Mouse (Mus musculus) heart, postnatal 25 days (tissue): ENCODE measurements around the gene Ovol2. TPM values are rescaled to one million over a fixed set of nuclear protein-coding genes. Genes with fewer than 3 reads are reported as not detected.
"Not testable (repeated sequence)": the region's sequence is repeated elsewhere in the genome, so short reads cannot be mapped to it uniquely, and the experiment has no call there.

Experiments
- DNase-seq: peaks from one replicate; pipeline ENCODE4 v3.0.0; 2022; ENCODE audit warnings: low spot score
- intact Hi-C: fragments of 180-260 bp; cut with DNase I; formaldehyde crosslinking; loops from one replicate; pipeline ENCODE4 v1.15.1; 2025
- total RNA-seq, 2 experiments: library from RNA; stranded (reverse); gene quantifications; 2 replicates each; pipeline ENCODE4 v1.2.3; 2021

Ovol2 gene
- total RNA-seq, result not detected

DNA sequence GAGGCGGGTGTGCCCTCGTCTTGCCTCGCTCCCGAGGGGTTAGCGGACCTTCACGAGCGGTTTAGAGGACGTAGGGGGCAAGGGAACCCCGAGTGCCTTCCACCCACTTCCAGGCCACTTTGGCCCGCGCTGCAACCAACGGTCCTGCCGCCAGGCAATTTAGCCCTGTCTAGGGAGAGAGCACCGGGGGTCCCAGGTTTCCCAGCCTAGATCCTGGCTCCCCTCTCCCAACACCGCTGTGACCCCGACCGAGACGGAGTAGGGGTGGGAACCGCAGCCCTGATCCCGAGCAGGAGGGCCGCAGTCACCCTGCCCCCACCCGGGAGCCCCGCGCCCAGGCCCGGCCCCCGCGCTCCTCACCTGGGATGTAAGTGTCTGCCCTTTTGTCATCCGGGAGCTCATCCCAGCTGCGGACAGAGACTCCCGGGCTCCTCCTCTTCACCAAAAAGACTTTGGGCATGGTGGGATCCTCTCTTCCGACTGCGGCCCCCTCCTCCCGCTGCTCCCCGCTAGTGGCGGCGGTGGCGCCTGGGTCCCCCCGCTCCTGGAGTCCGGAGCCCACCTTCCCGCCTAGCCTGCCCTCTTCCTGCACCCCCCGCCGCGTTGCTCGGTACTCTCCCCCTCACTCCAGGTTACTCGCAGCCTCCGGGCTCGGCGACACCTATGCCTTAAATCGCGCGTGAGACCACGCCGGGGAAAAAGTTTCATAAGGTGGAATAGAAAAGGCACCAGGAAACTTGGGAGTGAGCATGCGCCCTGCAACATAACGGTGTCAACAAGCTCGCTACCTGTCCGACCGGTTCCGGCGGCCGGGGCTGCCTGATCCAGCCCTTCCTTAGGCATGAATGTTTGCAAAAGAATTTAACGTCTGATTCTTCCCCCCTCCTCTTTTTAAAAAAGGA, at the start of gene Ovol2:
Gene Ovol2, minus strand, starts transcription at position 746 of the 902 bp plus-strand sequence.
- intact Hi-C loops, result no loop called here
- no peak for DNase-seq

DNA sequence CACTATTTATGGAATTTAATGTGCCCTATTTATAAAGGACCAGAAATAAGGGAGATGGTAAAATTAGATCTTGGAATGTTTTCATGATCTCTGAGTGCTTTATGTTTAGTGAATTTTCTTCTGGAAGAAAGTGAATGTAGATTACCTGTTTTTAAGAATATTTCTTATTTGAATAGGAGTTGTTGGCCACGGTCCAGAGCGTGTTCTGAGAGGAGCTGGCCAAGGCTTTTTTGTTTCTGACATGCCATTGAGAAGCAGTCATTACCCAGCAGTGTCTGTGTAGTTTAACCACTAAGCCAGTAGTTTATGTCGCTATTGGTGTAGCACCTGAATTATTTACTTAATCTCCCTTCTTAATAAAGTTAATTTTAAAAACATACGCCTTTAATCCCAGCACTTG, 49.8 kb upstream of the Ovol2 start:
- no peak for DNase-seq
- intact Hi-C loops, result no loop called here

DNA sequence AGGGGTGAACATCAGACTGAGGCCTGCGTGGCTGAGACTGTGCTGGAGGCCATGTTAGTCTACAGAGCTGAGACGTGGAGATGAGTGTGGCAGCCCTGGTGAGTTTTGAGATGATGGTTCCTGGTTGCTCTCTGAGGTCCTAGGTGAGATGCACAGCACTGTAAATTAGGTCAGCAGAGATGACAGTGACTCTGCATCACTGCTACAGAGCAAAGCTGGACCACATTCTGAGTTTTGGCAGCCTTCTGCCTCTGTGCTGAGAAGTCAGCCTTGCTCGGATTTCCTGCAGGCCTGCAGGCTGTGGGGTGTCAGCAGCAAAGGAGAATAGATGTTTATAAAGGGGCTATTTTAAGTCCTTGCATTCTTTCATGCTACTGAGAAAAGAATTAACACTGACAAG, 49.3 kb upstream of the Ovol2 start:
- DNase-seq, result no peak
- intact Hi-C loops, result no loop called here

DNA sequence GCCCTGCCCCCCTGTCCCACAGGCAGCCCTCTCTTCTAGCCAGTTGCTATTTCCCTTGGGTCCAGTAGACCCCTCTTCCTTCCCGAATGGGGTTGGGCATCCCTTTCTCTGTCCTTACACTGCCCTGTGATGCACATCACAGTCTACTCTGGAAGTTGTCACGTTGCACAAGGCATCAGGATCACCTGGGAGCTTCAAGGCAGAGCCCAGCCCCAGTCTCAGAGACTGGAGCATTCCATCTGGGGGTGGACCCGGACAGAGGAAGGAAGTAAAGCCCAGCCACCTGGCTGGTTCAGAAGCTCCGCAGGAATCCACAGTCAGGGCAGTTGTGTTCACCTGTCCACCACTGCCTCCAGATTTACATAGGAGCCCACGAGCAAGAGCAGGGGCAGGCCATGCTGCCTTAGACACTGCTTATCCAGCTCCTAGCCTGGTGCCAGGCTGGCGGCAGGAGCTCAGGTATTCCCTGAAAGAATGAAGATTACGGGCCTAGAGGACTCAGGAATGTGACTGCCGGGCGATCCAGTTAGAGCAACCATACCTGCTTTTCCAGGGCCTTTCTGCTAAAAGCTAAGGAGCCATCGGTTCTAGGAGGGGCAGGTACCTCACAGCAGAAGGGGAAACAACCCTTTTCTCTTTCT, 43.2 kb upstream of the Ovol2 start:
- intact Hi-C loops, result no loop called here

DNA sequence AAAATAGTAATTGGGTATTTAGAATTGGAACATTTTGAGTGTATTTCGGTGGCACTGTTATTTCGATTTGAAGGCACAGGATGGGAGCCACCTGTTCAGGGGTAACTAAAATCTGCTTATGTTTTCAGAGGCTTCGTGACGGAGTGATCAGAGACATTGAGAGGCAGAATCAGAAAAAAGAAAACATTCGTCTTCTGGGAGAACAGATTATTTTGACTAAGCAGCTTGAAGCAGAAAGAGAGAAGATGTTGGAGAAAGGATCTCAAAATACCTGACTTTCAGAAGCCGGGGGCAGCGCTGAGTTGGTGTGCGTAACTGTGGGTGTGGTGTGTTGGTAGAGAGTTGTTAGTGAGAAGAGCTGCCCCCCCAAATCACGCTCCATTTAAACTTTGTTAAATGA, 41.1 kb upstream of the Ovol2 start:
- no peak for DNase-seq
- intact Hi-C loops, result no loop called here

More for the DNA sequence above, 43.2 kb upstream of the Ovol2 start:
- DNase-seq, result no peak

DNA sequence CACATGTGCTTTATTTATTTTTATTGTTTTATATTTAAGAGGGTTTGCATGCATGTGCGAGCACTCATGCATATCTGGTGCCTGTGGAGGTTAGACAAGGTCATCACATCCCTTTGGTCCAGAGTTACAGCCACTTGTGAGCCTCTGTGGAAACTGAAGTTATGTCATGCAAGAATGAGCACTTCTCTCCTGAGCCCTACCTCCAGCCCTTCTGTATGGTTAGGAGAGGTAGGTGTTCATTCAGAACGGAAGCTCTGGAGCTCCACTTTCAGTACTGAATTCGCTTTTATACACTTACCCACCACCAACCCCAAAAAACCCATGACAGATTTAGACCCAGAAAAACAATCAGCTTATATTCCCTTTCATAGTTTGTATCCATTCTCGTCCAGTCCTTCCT, 39.6 kb upstream of the Ovol2 start:
- intact Hi-C loops, result loop anchor here (2.0 kb wide), 1 partner anchor 155 kb away; the partner anchor contains the start of genes Dzank1 and Polr3f
- no peak for DNase-seq

DNA sequence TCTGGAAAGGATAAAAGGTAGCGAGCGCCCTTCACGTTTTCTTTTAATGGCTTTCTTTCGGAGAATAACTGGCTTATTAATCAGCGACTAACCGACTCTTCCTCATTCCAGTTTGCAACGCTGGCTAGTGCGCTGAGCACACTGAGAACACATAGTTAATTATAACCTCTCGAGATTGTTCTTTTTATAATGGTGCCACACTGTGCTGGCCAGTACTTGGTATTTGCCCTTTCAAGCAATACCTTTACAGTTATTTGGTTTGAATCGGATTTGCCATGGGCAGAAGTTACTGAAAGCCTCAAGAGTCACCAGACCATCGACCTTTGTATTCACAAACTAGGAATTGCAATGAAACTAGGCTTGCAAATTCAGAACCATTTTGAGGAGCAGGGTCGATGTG, 37.6 kb upstream of the Ovol2 start:
- no peak for DNase-seq
- intact Hi-C loops, result loop anchor here (5.0 to 10.0 kb wide), 4 partner anchors 88 to 1305 kb away; partner anchors contain the start of genes Dstn, Mgme1, Snrpb2 and Snx5

DNA sequence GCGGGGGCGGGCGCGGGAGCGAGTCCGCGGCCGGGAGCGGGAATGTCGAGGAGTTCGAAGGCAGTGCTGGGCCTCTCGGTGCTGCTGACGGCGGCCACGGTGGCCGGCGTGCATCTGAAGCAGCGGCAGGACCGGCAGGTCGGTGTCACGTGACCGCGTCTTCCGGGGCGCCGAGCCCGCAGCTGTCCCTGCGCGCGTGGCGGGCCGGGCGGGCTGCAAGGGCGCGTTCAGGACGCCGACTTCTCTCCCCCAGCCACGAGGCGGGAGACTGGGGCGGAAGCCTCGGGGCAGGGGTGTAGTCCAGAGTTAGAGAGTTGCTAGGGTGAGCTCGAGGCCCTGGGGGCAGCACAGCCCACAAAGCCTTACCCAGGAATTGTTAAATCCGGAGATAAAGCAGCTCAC, 37.1 kb upstream of the Ovol2 start:
- no peak for DNase-seq
- intact Hi-C loops, result loop anchor here (5.0 to 10.0 kb wide), 4 partner anchors 88 to 1304 kb away; partner anchors contain the start of genes Dstn, Mgme1, Snrpb2 and Snx5

DNA sequence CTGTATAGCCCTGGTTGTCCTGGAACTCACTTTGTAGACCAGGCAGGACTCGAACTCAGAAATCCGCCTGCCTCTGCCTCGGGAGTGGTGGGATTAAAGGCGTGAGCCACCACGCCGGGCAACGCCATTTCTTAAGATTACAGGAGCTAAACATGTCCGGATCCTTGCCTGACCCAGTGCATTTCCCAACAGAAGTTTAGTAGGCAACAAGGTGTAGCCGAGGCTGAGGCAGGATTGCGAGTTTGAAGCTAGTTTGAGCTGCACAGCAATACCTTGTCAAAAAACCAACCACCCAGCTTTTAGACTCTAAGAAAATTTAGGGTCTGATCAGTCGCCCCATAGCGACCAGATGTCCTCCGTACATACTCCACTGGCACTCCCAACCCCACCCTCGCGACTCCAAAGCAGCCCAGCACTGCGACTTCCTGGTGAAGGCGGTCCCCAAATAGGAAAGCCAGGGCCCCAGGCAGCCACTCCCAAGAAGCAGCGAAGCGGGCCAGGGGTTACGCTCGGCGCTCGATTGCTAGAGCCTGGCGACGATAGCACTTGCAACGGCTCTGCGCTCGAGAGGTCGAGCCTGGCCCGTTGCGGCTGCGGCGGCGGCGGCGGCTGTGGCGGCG, 36.6 kb upstream of the Ovol2 start, which contains the start of the genes Kat14 and Pet117:
Gene Kat14, plus strand, starts transcription at position 584 of the 620 bp plus-strand sequence.
Gene Pet117, plus strand, starts transcription at position 597 of the 620 bp plus-strand sequence.
- DNase-seq, result peak; percentile 93
- intact Hi-C loops, result loop anchor here (5.0 to 10.0 kb wide), 4 partner anchors 89 to 1304 kb away; partner anchors contain the start of genes Dstn, Mgme1, Snrpb2 and Snx5

DNA sequence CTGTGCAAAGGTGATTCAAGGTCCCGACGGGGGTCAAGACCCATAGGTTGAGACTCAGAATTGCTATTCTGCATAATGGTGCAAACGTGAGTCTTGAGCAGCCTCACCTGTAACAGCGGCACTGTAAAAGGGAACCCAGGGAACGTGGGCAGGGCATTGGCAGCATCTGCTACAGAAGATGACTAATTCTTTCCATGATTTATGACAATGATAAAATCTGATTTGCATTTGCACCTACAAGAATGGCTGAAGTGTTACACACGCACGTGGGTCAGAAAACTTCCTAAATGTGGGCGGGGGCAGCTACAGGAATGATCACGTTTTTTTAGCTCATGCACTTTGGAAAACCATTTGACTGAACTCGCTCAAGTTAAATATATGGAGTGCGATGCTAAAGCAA, 20.9 kb upstream of the Ovol2 start:
- intact Hi-C loops, result no loop called here
- DNase-seq, result no peak

DNA sequence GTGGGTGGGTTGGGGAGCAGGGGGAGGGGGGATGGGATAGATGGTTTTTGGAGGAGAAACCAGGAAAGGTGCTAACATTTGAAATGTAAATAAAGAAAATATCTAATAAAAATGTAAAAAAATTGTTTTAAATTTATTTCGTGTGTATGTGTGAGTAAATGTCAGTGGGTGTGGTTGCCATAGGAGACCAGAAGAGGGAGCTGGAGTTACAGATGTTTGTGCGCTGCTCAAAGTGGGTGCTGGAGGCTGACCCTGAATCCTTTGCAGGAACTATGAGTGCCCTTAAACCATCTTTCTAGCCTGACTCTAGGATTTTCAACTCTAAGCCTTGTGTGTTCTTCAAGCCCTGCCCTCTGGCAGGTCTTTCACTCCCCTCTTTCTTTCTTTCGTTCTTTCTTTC, 16.6 kb upstream of the Ovol2 start:
- intact Hi-C loops, result loop anchor here (5.0 kb wide), 1 partner anchor 104 kb away; no protein-coding TSS in a partner anchor
- DNase-seq, result no peak

DNA sequence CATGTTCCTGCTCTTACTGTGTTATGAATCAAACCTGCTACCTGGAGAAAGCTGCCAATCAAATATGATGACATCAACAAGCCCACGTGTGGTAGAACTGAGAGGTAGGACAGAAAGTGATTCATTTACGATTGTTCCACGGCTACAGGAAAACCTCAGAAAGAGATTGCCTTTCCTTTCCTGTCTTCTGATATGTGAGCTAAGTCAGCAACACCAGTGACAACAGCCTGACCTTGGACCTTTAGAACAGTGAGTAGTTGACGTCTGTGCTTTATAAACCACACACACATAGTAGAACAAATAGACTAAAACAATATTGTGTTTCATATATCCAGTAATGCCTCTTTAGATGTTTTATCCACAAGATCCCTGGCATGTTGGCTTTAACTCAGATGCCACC, 11.2 kb upstream of the Ovol2 start:
- no peak for DNase-seq
- intact Hi-C loops, result no loop called here

DNA sequence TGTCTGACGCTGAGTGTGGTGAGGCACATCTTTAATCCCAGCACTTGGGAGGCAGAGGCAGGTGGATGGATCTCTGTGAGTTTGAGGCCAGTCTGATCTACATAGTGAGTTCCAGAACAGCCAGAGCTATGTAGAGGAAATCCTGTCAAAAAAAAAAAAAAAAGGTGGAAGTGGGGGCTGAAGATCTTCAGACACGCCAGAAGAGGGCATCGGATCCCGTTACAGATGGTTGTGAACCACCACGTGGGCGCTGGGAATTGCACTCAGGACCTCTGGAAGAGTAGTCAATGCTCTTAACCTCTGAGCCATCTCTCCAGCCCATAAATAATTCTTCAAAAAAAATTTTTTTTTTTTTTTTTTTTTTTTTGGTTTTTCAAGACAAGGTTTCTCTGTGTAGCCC, 6.2 kb upstream of the Ovol2 start:
- intact Hi-C loops, DNase-seq: not testable (repeated sequence)

DNA sequence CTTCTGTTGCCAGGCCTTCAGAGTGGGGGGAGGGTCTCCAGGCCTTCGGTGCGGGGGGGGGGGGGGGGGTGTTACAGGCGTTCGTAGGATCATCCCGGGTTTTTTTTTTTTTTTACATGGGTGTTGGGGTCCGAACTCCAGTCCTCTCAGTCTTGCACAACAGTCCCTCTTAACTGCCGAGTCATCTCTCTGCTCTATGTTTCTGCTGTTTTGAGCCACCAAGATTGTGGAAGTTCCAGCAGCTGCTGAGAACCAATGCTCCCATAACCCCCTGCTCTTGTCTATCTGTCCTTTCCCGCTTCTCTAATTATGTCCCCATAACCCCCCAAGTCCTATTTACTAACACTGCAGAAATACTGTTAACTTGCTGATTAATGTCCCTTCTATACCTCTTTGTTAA, 5.8 kb upstream of the Ovol2 start:
- intact Hi-C loops, result no loop called here
- no peak for DNase-seq

DNA sequence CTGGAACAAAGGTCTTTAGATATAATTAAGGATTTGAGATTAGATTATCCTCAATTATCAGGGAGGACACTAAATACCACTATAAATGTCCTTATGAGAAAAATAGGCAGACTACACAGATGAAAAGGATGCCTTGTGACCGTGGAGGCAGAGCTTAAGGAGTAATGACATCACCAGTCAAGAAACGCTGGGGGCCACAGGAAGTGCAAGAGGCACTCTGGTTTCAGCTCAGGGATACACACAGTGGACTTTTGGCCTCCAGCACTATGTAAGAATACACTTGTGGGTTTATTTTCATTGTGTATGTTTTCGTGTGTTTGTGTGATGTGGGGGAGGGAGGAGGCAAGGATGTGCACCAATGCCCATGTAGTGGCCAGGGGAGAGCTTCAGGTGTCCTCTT, 5.3 kb upstream of the Ovol2 start:
- intact Hi-C loops, result no loop called here
- no peak for DNase-seq

DNA sequence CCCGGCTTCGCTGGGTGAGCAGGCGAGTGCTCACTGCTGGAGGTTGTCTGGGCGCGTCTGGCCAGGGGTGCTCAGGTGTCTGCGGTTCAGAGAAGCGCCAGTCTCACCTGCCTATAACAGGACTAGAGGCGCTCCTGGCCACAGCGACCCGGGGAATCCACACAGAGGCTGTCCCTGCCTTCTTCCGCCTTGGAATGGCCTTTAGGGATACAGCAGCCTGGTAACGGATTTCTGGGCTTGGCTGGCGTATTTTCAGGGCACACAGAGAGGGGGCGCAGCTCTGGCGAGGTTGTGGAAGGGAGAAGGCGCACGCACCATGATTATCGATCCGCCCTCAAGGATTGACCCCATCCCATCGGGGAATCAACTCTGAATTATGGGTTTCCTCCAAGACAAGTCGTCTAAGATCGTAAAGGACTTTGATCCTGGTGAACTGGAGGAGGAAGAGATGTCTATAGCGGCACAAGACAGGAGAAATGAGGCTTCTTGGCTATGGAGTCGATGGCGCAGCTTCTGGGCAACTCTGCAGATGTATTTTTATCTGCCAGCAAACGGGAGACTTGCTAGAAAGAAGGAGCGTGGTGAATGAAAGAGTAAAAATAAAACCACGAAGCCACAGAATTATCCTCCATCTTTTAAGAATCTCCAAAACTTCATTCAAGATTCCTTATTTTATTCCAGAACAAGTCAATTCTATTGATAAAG, 1.3 kb upstream of the Ovol2 start:
- intact Hi-C loops, result no loop called here
- no peak for DNase-seq

DNA sequence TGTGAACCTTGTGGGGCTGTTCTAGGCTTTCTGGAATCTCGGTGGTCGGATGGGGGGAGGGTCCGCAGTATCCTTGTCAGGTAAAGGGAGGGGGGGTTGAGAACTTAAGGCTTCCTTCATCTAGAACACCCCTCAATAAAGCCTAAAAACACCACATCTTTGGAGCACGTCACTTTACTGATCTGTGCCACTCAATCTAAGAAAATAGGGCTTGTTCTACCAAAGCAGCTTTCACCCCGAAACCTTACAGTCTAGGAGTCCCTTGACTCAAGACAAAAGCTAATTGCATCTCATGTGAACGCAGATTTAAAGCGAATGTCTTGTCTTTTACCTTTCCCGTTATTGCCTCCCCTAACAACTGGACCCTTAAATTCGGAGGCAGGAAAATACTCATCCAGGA, 540 bp upstream of the Ovol2 start:
- intact Hi-C loops, result no loop called here

DNA sequence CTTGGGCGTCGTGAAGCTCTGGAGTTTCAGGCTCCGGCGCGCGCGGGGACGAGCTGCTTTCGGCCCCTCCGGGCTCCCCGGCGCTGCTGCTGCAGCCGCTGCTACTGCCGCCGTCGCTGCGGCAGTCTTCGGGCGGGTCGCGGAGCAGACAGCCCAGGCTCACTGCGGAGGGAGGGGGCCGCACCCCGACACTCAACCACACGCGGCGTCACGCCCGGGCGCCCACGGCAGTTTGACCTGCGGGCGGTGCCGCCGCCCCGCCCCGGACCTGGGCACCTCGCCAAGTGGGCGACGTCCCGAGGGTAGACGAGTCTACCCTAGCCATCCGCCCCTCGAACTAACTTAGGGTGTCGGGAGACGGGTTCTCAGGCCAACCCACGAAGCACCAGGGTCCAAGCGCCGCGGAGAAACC, 980 bp downstream of the Ovol2 start:
- intact Hi-C loops, result no loop called here
- DNase-seq, result no peak

More for the DNA sequence above, 540 bp upstream of the Ovol2 start:
- DNase-seq, result no peak

DNA sequence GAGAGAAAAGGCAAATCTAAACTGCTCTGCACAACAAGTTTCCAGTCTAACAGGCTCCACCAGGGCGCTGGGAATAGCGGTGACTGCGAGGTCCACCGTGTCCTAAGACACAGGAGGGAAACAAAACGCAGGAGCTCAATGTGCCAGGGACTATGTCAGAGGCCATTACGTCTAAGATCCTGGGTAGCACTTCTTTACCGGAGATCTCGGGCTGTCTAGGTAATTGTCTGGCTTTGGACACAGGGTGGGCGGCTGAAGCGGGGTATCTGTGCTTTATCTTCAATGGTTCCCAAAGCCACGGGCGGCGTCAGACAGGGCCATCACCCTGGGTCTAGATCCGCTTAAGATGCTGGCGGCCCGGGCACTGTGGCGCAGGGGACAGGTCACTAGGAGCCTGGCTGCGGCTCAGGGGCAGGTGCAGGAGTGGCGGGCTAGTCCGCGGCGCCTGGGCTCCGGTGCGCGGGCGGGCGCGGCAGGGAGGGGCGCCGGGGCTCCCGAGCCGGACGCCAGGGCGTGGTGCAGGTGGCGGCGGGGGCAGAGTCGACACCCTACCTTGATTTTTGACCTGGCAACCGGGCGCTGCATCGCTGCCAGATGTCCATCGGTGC, 1.5 kb downstream of the Ovol2 start:
- DNase-seq, result no peak

More for the DNA sequence above, 1.5 kb downstream of the Ovol2 start:
- intact Hi-C loops, result no loop called here
